Mouse (Mus musculus): Measurements from ENCODE around the gene Zfp280c.
A peak's percentile ranks its signal among the peaks of the same experiment; 100 is the strongest.

DNA sequence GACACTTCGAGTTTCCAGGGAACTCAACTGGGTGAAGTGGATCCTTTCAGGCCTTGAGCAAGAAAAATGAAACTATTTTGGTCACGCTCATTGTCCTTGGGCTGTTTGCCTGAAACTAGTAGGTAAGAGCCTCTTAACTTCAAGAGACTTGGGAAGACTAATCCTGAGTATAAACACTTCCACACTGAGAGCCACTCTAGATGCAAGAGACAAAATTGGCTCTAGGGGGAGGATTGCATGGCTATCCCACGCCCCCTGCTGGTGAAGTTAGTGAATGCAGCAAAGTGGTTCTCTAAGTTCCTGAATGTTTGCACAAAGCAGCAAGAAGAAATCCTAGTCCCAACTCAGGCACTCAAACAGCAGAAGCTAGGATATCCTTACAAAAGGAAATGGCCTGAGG lies 62.1 kb downstream of the Zfp280c start:
- TF ChIP-seq TAL1 (conservative IDR thresholded peaks at IDR 0.05; ENCODE audit: low read depth, low read length): no peak
- no peak for TF ChIP-seq GATA1 (IDR thresholded peaks at IDR 0.05; ENCODE audit: borderline replicate concordance, low read length)
- peak; percentile 51; the same call in 1 of the 2 replicates for TF ChIP-seq CTCF (IDR thresholded peaks at IDR 0.05; ENCODE audit: low read depth, low read length)

Data from G1E (cell line).